Mouse (Mus musculus) embryo, embryonic 10 days (tissue): ENCODE data around the gene Cbx7.

ENCODE experiments used
- DNase-seq: peaks from one replicate; pipeline ENCODE4 v3.0.0-alpha.2; 2015; ENCODE audit warnings: low spot score

The Cbx7 gene

GRCm38 (mm10) chr15:79970940-79971339 lies at the start of gene Cbx7:
Gene Cbx7 (minus strand): TSS chr15:79971119.
- DNase-seq: no peak

GRCm38 (mm10) chr15:80020516-80020915 lies 49.6 kb upstream of the Cbx7 start:
- DNase-seq: no peak

- no peak for DNase-seq
These were observed 48.7 kb upstream of the Cbx7 start for GRCm38 (mm10) chr15:80019625-80020024.

GRCm38 (mm10) chr15:80019220-80019619 lies 48.3 kb upstream of the Cbx7 start:
- DNase-seq: no peak

- DNase-seq: no peak
These were observed 45.8 kb upstream of the Cbx7 start for GRCm38 (mm10) chr15:80016563-80017301.

DNA sequence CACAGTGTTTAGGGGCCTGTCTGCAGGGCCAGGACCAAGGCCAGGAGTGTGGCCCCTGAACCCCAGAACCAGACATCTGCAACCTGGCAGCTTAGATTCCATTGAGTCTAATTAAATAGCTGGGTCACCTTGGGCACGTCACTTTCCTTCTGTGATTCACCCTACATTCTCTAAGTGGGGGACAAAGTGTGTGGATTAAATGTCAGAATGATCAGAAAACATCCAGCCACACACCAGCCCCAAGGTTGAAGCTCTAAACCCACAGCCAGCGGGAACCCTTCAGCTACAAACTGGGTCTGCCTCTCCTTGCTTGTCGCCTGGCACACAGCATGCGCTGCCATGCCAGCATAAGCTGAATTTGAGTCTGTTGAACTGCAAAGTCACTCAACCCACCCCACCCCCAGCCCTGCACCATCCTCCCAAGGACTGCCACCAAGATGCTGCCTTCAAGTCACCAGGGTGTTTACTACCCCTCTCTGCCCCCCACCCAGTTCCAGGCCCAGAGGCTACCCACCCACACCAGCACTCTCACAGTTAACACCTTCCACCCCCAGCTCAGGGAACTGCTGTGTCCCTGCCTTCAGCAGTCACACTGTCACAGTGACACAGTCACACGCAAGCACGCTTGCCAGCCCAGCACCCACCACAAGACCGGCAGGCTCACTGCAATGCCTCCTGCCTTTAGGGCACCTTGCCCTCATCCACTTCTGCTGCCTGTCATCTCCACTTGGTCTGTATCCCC lies 44.5 kb upstream of the Cbx7 start:
- DNase-seq: no peak

GRCm38 (mm10) chr15:80014321-80015210 lies 43.6 kb upstream of the Cbx7 start, which contains the start of gene Pdgfb:
Gene Pdgfb (minus strand): TSS chr15:80014977.
- peak; percentile 57 for DNase-seq

DNA sequence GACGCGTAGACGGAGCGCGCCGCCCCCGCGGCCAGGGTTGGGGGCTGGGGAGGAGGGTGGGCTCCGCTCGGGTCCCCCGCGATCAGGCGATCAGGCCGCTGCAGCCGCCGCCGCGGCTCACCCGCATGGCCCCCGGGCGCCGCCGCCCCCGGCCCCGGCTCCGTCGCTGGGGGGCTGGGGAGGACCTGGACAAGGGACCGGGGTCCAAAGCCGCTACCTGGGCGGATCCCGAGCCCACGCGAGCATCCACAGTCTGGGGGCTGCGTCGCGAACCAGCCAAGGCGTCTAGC lies 43.1 kb upstream of the Cbx7 start:
- no peak for DNase-seq

GRCm38 (mm10) chr15:80013256-80014030 lies 42.5 kb upstream of the Cbx7 start:
- no peak for DNase-seq

DNA sequence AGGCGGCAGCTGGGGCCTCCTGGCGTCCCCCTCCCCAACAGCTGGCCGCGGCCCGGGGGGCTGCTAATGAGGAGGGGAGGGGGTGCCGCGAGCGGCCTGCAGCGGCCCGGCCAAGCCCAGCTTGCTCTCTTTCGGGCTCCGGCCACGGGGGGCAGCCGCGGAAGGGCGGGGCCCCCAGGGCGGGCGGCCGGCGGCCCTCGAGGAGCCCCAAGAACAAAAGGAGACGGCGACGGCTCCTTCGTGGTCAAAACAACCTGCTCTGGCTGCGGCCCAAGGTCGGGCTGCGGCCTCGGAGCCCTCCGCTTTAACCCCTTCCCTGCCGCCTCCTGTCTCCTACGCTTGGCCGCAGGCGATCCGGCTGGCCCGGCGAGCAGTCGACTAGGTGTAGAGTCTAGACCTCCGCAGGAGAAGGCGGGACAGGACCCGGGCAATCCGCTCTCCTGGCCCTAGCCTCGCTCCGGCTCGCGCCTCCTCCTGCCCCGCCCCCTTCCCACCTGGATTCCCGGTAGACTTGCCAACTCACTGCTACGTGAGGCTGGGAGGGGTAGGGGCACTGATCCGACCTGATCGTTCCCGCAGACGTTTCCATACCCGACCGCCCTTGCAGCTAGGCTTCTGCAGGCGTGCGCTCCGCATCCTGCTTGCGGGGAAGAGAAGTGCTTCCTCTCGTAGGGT lies 41.7 kb upstream of the Cbx7 start:
- DNase-seq: peak; percentile 72

DNA sequence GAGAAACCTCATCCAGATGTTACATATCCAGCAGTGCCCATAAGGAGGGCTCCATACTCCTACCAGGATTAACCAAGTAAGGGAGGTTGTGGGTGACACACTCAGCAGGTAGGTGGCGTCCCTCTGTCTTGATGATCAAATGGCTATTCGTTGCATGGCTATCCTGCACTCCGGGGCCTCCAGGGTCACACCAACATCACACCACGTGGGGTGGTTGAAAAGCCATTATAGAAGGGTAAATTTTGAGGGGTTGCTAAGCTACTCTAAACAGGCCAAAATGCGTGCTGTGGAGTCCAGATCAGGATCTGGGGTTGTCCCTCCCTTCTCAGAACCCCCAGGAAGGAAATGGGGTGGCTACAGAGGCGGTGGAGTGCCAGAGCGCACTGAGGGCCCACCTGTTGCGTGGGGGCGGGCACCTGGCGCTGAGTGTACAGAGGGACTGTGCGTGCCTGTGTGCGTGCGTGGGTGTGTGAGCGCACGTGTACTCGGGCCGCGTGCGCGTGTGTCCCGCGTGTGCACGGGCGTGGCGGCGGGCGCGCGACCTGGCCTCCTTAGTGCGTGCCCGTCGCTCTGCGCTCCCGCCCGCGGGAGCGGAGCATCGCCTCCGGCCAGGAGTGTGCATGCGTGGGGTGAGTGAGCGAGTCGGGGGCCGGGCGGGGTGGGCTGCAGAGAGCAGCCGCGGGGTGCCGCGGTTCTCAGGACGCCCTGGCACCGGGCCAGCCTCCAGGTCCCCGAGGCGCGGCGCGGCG lies 41.0 kb upstream of the Cbx7 start:
- DNase-seq: peak; percentile 51

DNA sequence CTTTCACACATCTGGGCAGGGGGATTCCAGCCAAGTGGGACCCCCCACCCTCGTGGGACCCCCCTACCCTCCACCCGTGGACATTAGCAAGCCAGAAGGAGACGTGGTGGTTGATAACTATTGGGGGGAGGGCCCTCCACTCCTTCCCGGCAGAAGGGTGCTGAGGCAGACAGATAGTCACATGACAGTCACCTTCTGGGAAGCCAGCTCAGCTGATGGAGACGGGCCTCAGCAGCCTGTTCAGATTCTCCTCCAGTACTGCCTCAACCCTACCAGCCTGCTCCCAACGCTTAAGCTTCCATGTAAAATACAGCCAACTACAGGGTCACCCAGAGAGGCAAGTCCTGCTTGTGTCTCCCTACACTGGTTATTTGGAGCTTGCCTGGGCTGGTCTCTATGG lies 40.3 kb upstream of the Cbx7 start:
- no peak for DNase-seq

- no peak for DNase-seq
These were observed 39.3 kb upstream of the Cbx7 start for GRCm38 (mm10) chr15:80010182-80010558.

DNA sequence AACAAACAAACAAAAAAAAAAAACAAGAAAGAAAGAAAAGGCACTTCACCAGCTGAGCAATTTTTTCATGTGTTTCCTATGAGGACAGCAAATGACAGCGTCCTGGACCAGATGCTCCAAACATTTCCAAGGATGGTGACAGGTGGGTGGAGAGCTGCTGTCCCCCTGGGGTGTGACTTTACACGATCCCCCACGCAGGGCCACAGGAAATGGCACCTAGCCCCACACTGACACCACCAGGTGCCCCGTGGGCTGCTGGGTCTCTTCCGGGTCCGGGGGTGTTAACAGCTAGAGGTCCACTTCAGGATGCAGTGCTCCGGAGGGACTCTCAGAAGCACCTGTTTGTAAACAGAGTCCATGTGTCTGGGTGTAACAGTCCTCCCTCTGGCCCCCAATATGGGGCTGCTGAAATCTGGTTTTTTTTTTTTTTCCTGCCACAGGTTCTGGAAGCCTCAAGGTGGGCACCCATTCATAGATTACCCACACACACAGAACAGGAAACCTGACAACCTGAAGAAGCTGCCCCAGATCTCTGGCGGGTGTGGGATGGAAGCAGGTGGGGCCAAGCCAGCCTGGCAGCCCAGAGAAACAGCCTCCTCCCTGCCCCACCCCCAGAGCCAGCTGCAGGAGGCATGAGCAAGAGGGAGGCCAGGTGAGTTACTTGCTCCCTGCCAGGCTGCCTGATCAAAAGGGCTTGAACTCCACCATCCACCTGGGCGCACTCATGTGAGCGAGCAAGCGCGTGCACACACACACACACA lies 38.7 kb upstream of the Cbx7 start:
- DNase-seq: no peak

GRCm38 (mm10) chr15:80008461-80008860 lies 37.5 kb upstream of the Cbx7 start:
- no peak for DNase-seq

DNA sequence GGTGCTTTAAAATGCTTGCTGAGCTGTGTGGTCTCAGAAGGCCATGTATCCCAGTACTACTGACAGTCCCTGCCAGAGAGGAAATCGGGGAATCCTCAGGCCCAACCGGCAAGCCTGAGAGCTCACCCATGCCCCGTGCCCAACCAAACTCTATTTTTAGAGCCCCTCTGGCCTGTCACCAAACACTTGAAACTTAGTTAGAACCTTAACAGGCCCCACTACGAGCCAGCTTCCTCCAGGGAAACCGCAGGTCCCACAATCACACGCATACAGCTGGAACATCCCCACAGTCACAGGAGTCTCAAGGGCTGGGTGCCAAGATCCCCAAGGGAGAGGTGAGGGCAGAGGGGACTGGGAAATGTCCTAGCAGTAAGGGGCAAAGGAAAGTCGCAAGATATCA lies 35.2 kb upstream of the Cbx7 start:
- no peak for DNase-seq

DNA sequence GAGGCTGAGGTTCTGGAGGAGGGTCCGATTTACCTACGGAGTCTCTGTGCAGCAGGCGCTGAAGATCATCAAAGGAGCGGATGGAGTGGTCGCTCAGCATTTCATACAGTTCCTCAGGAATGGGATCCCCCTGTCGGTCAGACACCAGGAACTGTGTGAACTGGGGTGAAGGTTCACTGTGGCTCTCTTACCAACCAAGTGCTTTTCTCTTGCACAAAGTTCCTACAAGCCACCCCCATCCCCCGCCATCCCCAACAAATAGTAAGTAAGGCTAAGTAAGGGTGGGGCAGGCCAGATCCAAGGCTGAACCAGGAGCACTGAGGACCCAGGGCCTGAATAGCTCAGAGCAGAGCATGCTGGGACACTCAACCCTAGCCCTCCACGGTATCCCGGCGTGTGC lies 34.5 kb upstream of the Cbx7 start:
- no peak for DNase-seq

DNA sequence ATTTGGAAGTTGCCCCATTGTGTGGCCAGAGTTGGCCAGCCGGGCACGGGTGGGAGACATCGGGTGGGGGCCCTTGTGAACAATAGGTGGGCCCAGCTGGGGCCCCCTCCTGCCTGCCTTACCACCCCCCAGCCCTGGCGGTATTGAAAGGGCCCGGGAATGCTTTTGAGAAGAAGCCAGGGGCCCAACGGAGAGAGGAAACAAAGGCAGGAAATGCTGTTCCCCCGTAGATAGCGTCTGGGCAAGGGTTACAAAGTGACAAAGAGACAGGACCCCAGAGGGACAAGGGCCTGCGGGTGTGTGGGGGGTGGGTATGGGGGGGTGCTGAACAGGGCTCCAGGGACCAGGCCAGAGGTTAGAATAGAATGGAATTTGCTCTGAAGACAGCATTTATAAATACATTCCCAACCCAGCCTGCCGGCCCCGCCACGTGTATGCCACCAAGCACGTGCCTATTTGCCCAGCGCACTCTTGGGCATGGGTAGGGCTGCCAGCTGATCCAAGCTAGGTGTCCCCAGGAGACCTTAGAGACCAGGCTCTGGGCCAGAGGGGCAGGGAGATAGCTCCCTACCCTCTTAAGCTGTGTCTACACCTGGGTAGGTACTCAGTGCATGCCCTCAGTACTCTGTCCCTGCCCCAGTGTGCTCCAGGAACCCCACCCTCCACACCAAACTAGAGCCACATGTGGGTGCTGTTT lies 33.9 kb upstream of the Cbx7 start:
- peak; percentile 37 for DNase-seq

- DNase-seq: no peak
These were observed 32.7 kb upstream of the Cbx7 start for GRCm38 (mm10) chr15:80003581-80003980.
